Mouse (Mus musculus) G1E (cell line): Measurements from ENCODE around the gene Zc3h12c. TPM values are rescaled to one million over a fixed set of nuclear protein-coding genes. Genes with fewer than 3 reads are reported as not detected.

Experiments used
- ATAC-seq: 2 replicates; pipeline ENCODE4 v1.8.0; 2016; ENCODE audit warnings: mild to moderate bottlenecking; ENCODE audit not compliant: insufficient number of reproducible peaks, poor library complexity, low FRiP score, severe bottlenecking; ENCODE audit errors: extremely low read depth
- DNase-seq: peaks from one replicate; pipeline ENCODE4 v3.0.0; 2012; ENCODE audit warnings: low spot score
- H3K27me3 ChIP-seq: 2 replicates; pipeline ENCODE4 v1.6.1; 2012; ENCODE audit warnings: mild to moderate bottlenecking, low read length, inconsistent platforms; ENCODE audit not compliant: insufficient read depth
- H3K36me3 ChIP-seq: replicated peaks from 2 replicates; pipeline ENCODE3; 2012; ENCODE audit warnings: mild to moderate bottlenecking, inconsistent platforms
- H3K4me1 ChIP-seq: 2 replicates; pipeline ENCODE4 v1.6.1; 2012; ENCODE audit warnings: low read depth, low read length, inconsistent platforms, mixed read lengths; ENCODE audit not compliant: insufficient read depth
- H3K4me3 ChIP-seq: 2 replicates; pipeline ENCODE4 v1.5.1; 2012; ENCODE audit warnings: low read depth, mild to moderate bottlenecking, inconsistent platforms, low read length, moderate library complexity, mixed read lengths
- H3K9me3 ChIP-seq: replicated peaks from 2 replicates; pipeline ENCODE4 v1.6.1; 2012; ENCODE audit warnings: inconsistent platforms
- CTCF ChIP-seq: IDR thresholded peaks from 2 replicates; pipeline ENCODE4 v1.5.1; 2012; ENCODE audit warnings: low read depth, low read length, inconsistent platforms, mixed read lengths
- GATA1 ChIP-seq: IDR thresholded peaks from 2 replicates; pipeline ENCODE4 v1.6.1; 2012; ENCODE audit warnings: borderline replicate concordance, low read length, inconsistent platforms, mixed read lengths
- GATA2 ChIP-seq: IDR thresholded peaks from 2 replicates; pipeline ENCODE4 v1.6.1; 2012; ENCODE audit warnings: low read depth, low read length, inconsistent platforms, borderline replicate concordance
- POLR2AphosphoS5 ChIP-seq: IDR thresholded peaks from 2 replicates; pipeline ENCODE4 v1.6.1; 2012; ENCODE audit warnings: low read depth, low read length, inconsistent platforms; ENCODE audit not compliant: insufficient replicate concordance
- TAL1 ChIP-seq: conservative IDR thresholded peaks from 2 replicates; pipeline ENCODE4 v1.6.1; 2012; ENCODE audit warnings: low read depth, low read length, inconsistent platforms, mixed read lengths
- polyA plus RNA-seq: library from polyadenylated mRNA; stranded (reverse); fragments of >175 nt; gene quantifications from 2 replicates; pipeline ENCODE4 v1.2.3, GENCODE M21; 2012
- total RNA-seq, 2 experiments: library from RNA; stranded (forward) in 1 of 2; stranded (reverse) in 1 of 2; fragments of 200-1000 nt in 1 of 2; fragments of >200 nt in 1 of 2; fragmentation: Nextera tagmentation in 1 of 2; gene quantifications; 2 replicates each; pipeline ENCODE4 v1.2.3; 2014 to 2017

The Zc3h12c gene
- total and polyA plus RNA-seq, 3 experiments, result 0.63 to 22.7 (median 17.5) TPM

- no peaks in the 10 kb centered on the region for H3K9me3 ChIP-seq
- H3K36me3 ChIP-seq, result peaks cover 74% of the 10 kb centered on the region
- H3K27me3 ChIP-seq, result no peaks in the 10 kb centered on the region
- no peak for DNase-seq
- H3K4me1 ChIP-seq, result peaks cover 21% of the 10 kb centered on the region
- no peak overlapping the region for H3K4me3 ChIP-seq
- no peak for TF ChIP-seq CTCF
- TF ChIP-seq GATA1, result no peak
- TF ChIP-seq GATA2, result no peak
- no peak for TF ChIP-seq TAL1
- no peak for TF ChIP-seq POLR2AphosphoS5
- ATAC-seq, result no peak
These were observed 49.2 kb downstream of the Zc3h12c start for GRCm38 (mm10) chr9:52119212-52119611.

DNA sequence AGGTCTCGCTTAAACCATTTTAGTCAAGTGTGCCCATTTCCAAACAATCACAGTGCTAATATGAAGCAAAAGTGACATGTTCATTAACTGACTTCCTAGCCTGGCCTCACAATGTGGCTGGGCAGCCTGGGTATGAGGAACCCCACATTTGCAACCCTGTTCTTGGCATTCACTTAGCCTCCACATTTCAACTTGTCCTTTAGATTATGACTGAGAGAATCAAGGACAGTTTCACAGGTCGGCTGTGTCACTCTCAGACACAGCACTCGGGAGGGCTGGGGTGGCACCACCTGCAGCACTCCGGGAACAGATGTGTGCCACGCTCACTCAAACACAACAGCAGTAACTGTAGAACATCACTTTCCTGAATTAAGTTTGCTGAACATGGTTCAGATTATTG, 55.3 kb downstream of the Zc3h12c start:
- Histone ChIP-seq H3K27me3 (no peaks in the 10 kb centered on the region), H3K4me1 (peaks cover 67% of the 10 kb centered on the region), H3K9me3 (no peaks in the 10 kb centered on the region), H3K36me3 (peaks cover 49% of the 10 kb centered on the region), H3K4me3 (no peak overlapping the region; the same call in 1 of the 2 replicates)
- no peak for ATAC-seq
- no peak for TF ChIP-seq GATA2
- no peak for TF ChIP-seq TAL1
- no peak for TF ChIP-seq GATA1
- no peak for TF ChIP-seq POLR2AphosphoS5
- TF ChIP-seq CTCF, result no peak
- DNase-seq, result no peak

DNA sequence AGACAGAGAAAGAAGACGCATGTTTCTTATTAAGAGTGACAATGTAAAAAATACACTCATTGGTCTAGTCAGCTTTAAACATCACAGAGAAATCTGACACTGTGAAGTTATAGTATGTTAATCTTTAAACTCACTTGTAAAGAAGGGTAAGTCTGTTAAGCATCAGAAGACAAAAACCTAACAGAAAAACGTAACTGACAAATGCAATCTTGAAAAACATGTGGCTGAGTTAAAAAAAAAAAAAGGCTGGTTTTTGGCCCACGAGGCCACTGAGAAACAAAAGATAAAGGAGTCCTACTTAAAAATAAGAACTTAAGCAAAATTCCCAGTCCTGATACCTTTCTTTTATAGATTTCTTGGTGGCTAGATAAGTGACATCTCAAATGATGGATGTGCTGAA, 57.6 kb downstream of the Zc3h12c start:
- no peak for TF ChIP-seq TAL1
- TF ChIP-seq CTCF, result no peak
- no peak overlapping the region; the same call in 1 of the 2 replicates for H3K4me3 ChIP-seq
- H3K36me3 ChIP-seq, result peaks cover 49% of the 10 kb centered on the region
- no peak for DNase-seq
- H3K27me3 ChIP-seq, result no peaks in the 10 kb centered on the region
- H3K9me3 ChIP-seq, result no peaks in the 10 kb centered on the region
- peaks cover 76% of the 10 kb centered on the region for H3K4me1 ChIP-seq
- ATAC-seq, result peak; percentile 56

DNA sequence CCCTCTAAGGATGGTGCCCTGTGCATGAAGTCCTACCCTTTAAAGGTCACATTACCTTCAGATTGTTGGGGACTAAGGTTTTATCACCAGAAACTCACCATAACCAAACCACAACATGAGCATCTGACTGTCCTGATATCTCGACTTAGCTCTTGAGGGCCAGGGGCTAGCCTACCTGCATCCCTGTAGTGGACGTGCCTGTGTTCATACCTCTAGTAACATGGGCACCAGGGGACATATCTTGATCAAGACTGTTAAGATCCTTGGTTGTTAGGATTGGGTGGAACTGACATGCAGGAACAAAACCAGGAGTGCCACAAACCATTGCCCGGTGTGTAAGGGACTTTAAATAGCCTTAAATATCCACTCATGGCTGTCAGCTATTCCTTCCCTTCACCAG, 61.2 kb downstream of the Zc3h12c start:
- Histone ChIP-seq H3K9me3 (no peaks in the 10 kb centered on the region), H3K36me3 (peaks cover 31% of the 10 kb centered on the region), H3K27me3 (no peaks in the 10 kb centered on the region), H3K4me3 (no peak overlapping the region), H3K4me1 (peaks cover 92% of the 10 kb centered on the region)
- DNase-seq (no peak), ATAC-seq (no peak)
- TF ChIP-seq GATA2 (no peak), TAL1 (0 out of 2 replicates have a peak, but pooled peaks have one; percentile 6), POLR2AphosphoS5 (no peak), GATA1 (no peak), CTCF (no peak)

DNA sequence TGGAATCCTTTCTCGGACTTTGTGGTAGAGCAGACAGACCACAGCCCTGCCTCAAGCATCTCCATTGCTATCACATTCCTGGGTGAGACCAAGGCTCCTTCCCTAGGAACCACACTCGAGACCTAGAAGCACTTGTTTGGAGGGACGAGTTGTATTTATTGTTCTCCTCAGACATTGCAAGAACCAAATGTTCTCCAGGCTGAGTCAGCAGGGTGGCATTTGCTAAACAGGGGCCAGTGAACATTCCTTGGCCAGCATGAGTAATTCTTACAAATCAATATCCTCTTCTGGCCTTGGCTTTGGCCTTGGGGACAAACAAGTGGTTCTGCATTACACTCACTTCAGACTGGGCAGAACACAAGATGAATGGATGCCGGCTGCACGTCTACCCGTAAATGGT, 62.9 kb downstream of the Zc3h12c start:
- Histone ChIP-seq H3K27me3 (no peaks in the 10 kb centered on the region), H3K4me3 (peak overlapping the region; percentile 70; the same call in 1 of the 2 replicates), H3K9me3 (no peaks in the 10 kb centered on the region), H3K4me1 (peaks cover 93% of the 10 kb centered on the region), H3K36me3 (peaks cover 31% of the 10 kb centered on the region)
- DNase-seq, result no peak
- no peak for TF ChIP-seq GATA2
- no peak for TF ChIP-seq POLR2AphosphoS5
- TF ChIP-seq GATA1, result no peak
- TF ChIP-seq TAL1, result no peak
- no peak for TF ChIP-seq CTCF
- no peak for ATAC-seq

- Histone ChIP-seq H3K27me3 (no peaks in the 10 kb centered on the region), H3K4me3 (peak overlapping the region; percentile 70)
- ATAC-seq, result no peak
These were observed 64.2 kb downstream of the Zc3h12c start for GRCm38 (mm10) chr9:52104225-52104615.

More at GRCm38 (mm10) chr9:52104225-52104615, 64.2 kb downstream of the Zc3h12c start:
- H3K9me3 ChIP-seq, result no peaks in the 10 kb centered on the region
- H3K4me1 ChIP-seq, result peaks cover 97% of the 10 kb centered on the region
- no peak for DNase-seq
- peaks cover 31% of the 10 kb centered on the region for H3K36me3 ChIP-seq
- TF ChIP-seq CTCF (no peak), GATA2 (no peak), TAL1 (no peak), GATA1 (no peak), POLR2AphosphoS5 (no peak)
